Mouse (Mus musculus): ENCODE measurements around the gene Myt1l.

Gene Myt1l

GRCm38 (mm10) chr12:29712795-29713721 lies 184.9 kb downstream of the Myt1l start:
- no peak for DNase-seq (ENCODE audit: low spot score in 2 of 2)

- DNase-seq (ENCODE audit: low spot score in 2 of 2) = no peak
Measured at GRCm38 (mm10) chr12:29723722-29724338, 195.6 kb downstream of the Myt1l start.

GRCm38 (mm10) chr12:29728294-29728693 lies 200.1 kb downstream of the Myt1l start:
- DNase-seq (ENCODE audit: low spot score in 2 of 2) = no peak

GRCm38 (mm10) chr12:29740346-29741025 lies 212.3 kb downstream of the Myt1l start:
- DNase-seq (ENCODE audit: low spot score in 2 of 2) = no peak

GRCm38 (mm10) chr12:29741181-29741580 lies 213.0 kb downstream of the Myt1l start:
- DNase-seq (ENCODE audit: low spot score in 2 of 2) = no peak

- no peak for DNase-seq (ENCODE audit: low spot score in 2 of 2)
Measured at GRCm38 (mm10) chr12:29750604-29751128, 222.5 kb downstream of the Myt1l start.

- no peak for DNase-seq (ENCODE audit: low spot score in 2 of 2)
Measured at GRCm38 (mm10) chr12:29755086-29755871, 227.1 kb downstream of the Myt1l start.

GRCm38 (mm10) chr12:29755872-29756265 lies 227.7 kb downstream of the Myt1l start:
- DNase-seq (ENCODE audit: low spot score in 2 of 2) = no peak

GRCm38 (mm10) chr12:29760611-29761010 lies 232.4 kb downstream of the Myt1l start:
- no peak for DNase-seq (ENCODE audit: low spot score in 2 of 2)

GRCm38 (mm10) chr12:29766158-29766557 lies 238.0 kb downstream of the Myt1l start:
- no peak for DNase-seq (ENCODE audit: low spot score in 2 of 2)

GRCm38 (mm10) chr12:29771791-29772190 lies 243.6 kb downstream of the Myt1l start:
- DNase-seq (ENCODE audit: low spot score in 2 of 2) = no peak

- no peak for DNase-seq (ENCODE audit: low spot score in 2 of 2)
Measured at GRCm38 (mm10) chr12:29772401-29772800, 244.2 kb downstream of the Myt1l start.

- DNase-seq (ENCODE audit: low spot score in 2 of 2) = no peak
Measured at GRCm38 (mm10) chr12:29778901-29779300, 250.7 kb downstream of the Myt1l start.

GRCm38 (mm10) chr12:29789319-29790050 lies 261.3 kb downstream of the Myt1l start:
- DNase-seq (ENCODE audit: low spot score in 2 of 2) = peak in 1 of 2 experiments; percentile 11

GRCm38 (mm10) chr12:29790051-29790386 lies 261.8 kb downstream of the Myt1l start:
- no peak for DNase-seq (ENCODE audit: low spot score in 2 of 2)

GRCm38 (mm10) chr12:29792998-29793397 lies 264.8 kb downstream of the Myt1l start:
- DNase-seq (ENCODE audit: low spot score in 2 of 2) = no peak

- DNase-seq (ENCODE audit: low spot score in 2 of 2) = no peak
Measured at GRCm38 (mm10) chr12:29795107-29795673, 267.0 kb downstream of the Myt1l start.

GRCm38 (mm10) chr12:29798595-29799391 lies 270.6 kb downstream of the Myt1l start:
- no peak for DNase-seq (ENCODE audit: low spot score in 2 of 2)

GRCm38 (mm10) chr12:29806415-29806814 lies 278.2 kb downstream of the Myt1l start:
- DNase-seq (ENCODE audit: low spot score in 2 of 2) = no peak
